Mouse (Mus musculus): ENCODE measurements around the gene Eya2. TPM values are rescaled to one million over a fixed set of nuclear protein-coding genes. Genes with fewer than 3 reads are reported as not detected.
A peak's percentile ranks its signal among the peaks of the same experiment; 100 is the strongest.

The Eya2 gene
- polyA plus RNA-seq, 1 experiment from 2014 or later: 41.9 TPM

DNA sequence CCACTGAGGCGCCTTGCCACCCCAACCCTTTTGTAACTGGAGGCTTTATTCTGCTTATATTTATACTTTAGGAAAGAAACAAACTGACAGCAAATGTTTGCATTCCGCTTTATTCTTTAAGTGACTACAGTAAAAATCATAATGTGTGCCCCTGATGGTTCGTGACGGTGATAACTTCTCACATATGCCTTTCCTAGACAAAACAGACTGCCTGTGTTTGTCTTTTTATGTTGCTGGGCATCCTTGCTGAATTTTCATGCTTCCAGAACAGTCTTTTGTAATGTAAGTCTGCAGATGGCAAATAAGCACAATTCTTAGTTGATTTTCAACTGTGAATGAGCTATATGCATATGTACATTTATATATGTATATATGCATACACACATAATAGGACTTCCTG, 61.7 kb downstream of the Eya2 start:
- 90% methylated on average over 4 of the region's 4 CpGs for WGBS
- Histone ChIP-seq H3K36me3 (replicated peaks) (no peaks in the 10 kb centered on the region), H3K4me3 (no peak overlapping the region), H3K27me3 (replicated peaks; ENCODE audit: low read depth, poor library complexity, severe bottlenecking) (no peaks in the 10 kb centered on the region), H3K4me1 (peaks cover 73% of the 10 kb centered on the region), H3K27ac (replicated peaks) (no peak overlapping the region), H3K9me3 (no peaks in the 10 kb centered on the region)
- no peak for DNase-seq (ENCODE audit: low spot score)

DNA sequence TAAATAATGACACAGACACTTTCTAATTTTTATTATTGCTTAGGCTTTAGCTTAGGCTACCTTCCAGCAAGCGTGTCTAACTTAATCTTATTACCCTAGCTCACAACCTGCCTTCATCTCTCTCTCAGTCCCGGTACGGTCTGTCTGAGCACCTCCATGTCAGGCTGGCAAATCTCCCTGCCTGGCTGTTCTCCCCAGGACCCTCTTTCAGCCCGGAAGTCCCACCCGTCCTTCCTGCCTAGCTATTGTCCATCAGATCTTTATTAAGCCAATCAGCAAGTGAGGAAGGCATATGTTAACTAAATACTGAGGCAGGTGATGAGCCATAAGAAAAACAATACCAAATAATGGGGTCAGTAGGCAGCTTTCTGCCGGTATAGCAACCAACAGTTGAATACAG, 62.1 kb downstream of the Eya2 start:
- no peak overlapping the region; the same call in 1 of the 2 replicates for H3K27ac ChIP-seq (replicated peaks)
- no peaks in the 10 kb centered on the region for H3K36me3 ChIP-seq (replicated peaks)
- DNase-seq (ENCODE audit: low spot score): no peak
- peaks cover 70% of the 10 kb centered on the region for H3K4me1 ChIP-seq
- H3K27me3 ChIP-seq (replicated peaks; ENCODE audit: low read depth, poor library complexity, severe bottlenecking): no peaks in the 10 kb centered on the region
- H3K4me3 ChIP-seq: no peak overlapping the region
- H3K9me3 ChIP-seq: no peaks in the 10 kb centered on the region
- 72% methylated on average over 6 of the region's 6 CpGs for WGBS

- 83% methylated on average over 5 of the region's 5 CpGs for WGBS
- H3K36me3 ChIP-seq (replicated peaks): no peaks in the 10 kb centered on the region
- H3K9me3 ChIP-seq: no peaks in the 10 kb centered on the region
- no peaks in the 10 kb centered on the region for H3K27me3 ChIP-seq (replicated peaks; ENCODE audit: low read depth, poor library complexity, severe bottlenecking)
- no peak overlapping the region for H3K27ac ChIP-seq (replicated peaks)
- no peak for DNase-seq (ENCODE audit: low spot score)
- no peak overlapping the region for H3K4me3 ChIP-seq
- H3K4me1 ChIP-seq: peaks cover 51% of the 10 kb centered on the region
These were observed 64.7 kb downstream of the Eya2 start for GRCm38 (mm10) chr2:165659552-165659951.

GRCm38 (mm10) chr2:165663266-165663665, 68.4 kb downstream of the Eya2 start:
- H3K4me3 ChIP-seq: no peak overlapping the region
- peaks cover 23% of the 10 kb centered on the region for H3K4me1 ChIP-seq
- WGBS: 92% methylated on average over 7 of the region's 7 CpGs
- no peak for DNase-seq (ENCODE audit: low spot score)
- no peaks in the 10 kb centered on the region for H3K27me3 ChIP-seq (replicated peaks; ENCODE audit: low read depth, poor library complexity, severe bottlenecking)
- H3K36me3 ChIP-seq (replicated peaks): peaks cover 11% of the 10 kb centered on the region
- H3K27ac ChIP-seq (replicated peaks): no peak overlapping the region
- H3K9me3 ChIP-seq: no peaks in the 10 kb centered on the region

DNA sequence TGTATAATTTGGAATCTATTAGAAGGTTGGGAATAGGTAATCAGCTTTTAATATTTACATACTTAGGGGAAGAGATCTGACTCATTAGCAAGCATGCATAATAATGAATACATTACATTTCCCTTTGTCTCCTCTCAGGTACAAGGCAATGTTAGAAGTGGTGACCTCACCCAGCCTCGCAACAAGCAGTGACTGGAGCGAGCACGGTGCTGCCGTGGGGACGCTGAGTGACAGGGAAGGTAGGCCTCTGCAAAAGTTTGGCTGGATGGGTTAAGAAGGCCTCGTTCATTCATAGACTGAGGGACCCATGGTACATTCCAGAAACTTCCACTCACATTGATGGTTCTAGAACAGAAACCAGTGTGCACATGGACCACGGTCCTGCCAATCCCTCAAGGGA, 69.8 kb downstream of the Eya2 start:
- whole genome bisulfite sequencing: 90% methylated on average over 7 of the region's 7 CpGs
- Histone ChIP-seq H3K27ac (replicated peaks) (no peak overlapping the region), H3K4me3 (no peak overlapping the region), H3K4me1 (peaks cover 17% of the 10 kb centered on the region), H3K36me3 (replicated peaks) (peaks cover 15% of the 10 kb centered on the region), H3K27me3 (replicated peaks; ENCODE audit: low read depth, poor library complexity, severe bottlenecking) (no peaks in the 10 kb centered on the region), H3K9me3 (no peaks in the 10 kb centered on the region)
- no peak for DNase-seq (ENCODE audit: low spot score)

GRCm38 (mm10) chr2:165665176-165665575, 70.3 kb downstream of the Eya2 start:
- H3K36me3 ChIP-seq (replicated peaks): peaks cover 15% of the 10 kb centered on the region
- DNase-seq (ENCODE audit: low spot score): no peak
- peaks cover 15% of the 10 kb centered on the region for H3K4me1 ChIP-seq
- no peak overlapping the region for H3K4me3 ChIP-seq
- no peaks in the 10 kb centered on the region for H3K27me3 ChIP-seq (replicated peaks; ENCODE audit: low read depth, poor library complexity, severe bottlenecking)
- H3K27ac ChIP-seq (replicated peaks): no peak overlapping the region
- 41% methylated on average over 5 of the region's 5 CpGs for WGBS
- H3K9me3 ChIP-seq: no peaks in the 10 kb centered on the region

DNA sequence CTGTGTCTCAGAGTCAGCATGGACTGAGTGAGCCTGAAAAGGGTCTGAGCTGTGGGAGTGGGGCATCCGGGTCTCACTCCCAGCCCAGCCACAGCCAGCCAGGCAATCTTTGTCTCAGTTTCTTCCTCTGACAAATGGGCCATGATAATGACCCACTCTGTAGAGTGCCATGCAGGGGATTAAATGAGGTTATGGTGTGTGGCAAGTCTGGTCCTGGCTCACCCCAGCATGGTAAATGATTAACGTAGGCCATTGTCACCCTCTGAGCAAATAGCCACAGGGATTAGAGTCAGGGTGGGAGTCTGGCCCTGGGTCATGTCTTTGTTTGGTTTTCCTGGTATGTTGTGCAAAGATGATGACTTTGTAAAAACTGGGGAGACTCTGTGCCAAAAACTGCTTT, 72.3 kb downstream of the Eya2 start:
- H3K27ac ChIP-seq (replicated peaks): no peak overlapping the region
- no peak for DNase-seq (ENCODE audit: low spot score)
- no peaks in the 10 kb centered on the region for H3K27me3 ChIP-seq (replicated peaks; ENCODE audit: low read depth, poor library complexity, severe bottlenecking)
- H3K4me1 ChIP-seq: peaks cover 15% of the 10 kb centered on the region
- H3K36me3 ChIP-seq (replicated peaks): peaks cover 16% of the 10 kb centered on the region
- H3K4me3 ChIP-seq: no peak overlapping the region
- 76% methylated on average over 2 of the region's 2 CpGs for WGBS
- H3K9me3 ChIP-seq: 0 out of 2 replicates have a peak, but pooled peaks cover under 1% of the 10 kb centered on the region

GRCm38 (mm10) chr2:165682719-165683118, 87.9 kb downstream of the Eya2 start:
- H3K27ac ChIP-seq (replicated peaks): 0 out of 2 replicates have a peak overlapping the region, but pooled peaks have one; percentile 44

GRCm38 (mm10) chr2:165687516-165687915, 92.7 kb downstream of the Eya2 start:
- Histone ChIP-seq H3K4me1 (peaks cover 7% of the 10 kb centered on the region), H3K4me3 (no peak overlapping the region), H3K36me3 (replicated peaks) (peaks cover 57% of the 10 kb centered on the region), H3K27ac (replicated peaks) (no peak overlapping the region), H3K9me3 (no peaks in the 10 kb centered on the region), H3K27me3 (replicated peaks; ENCODE audit: low read depth, poor library complexity, severe bottlenecking) (no peaks in the 10 kb centered on the region)
- DNase-seq (ENCODE audit: low spot score): peak; percentile 56
- 32% methylated on average over 8 of the region's 8 CpGs for WGBS

More at GRCm38 (mm10) chr2:165682719-165683118, 87.9 kb downstream of the Eya2 start:
- H3K36me3 ChIP-seq (replicated peaks): peaks cover 42% of the 10 kb centered on the region
- peaks cover 12% of the 10 kb centered on the region for H3K4me1 ChIP-seq
- 58% methylated on average over 6 of the region's 6 CpGs for WGBS
- no peaks in the 10 kb centered on the region for H3K27me3 ChIP-seq (replicated peaks; ENCODE audit: low read depth, poor library complexity, severe bottlenecking)
- no peak overlapping the region for H3K4me3 ChIP-seq
- DNase-seq (ENCODE audit: low spot score): no peak
- no peaks in the 10 kb centered on the region for H3K9me3 ChIP-seq

- Histone ChIP-seq H3K9me3 (no peaks in the 10 kb centered on the region), H3K27ac (replicated peaks) (no peak overlapping the region), H3K27me3 (replicated peaks; ENCODE audit: low read depth, poor library complexity, severe bottlenecking) (no peaks in the 10 kb centered on the region), H3K4me1 (no peaks in the 10 kb centered on the region), H3K4me3 (no peak overlapping the region), H3K36me3 (replicated peaks) (peaks cover 49% of the 10 kb centered on the region)
- no peak for DNase-seq (ENCODE audit: low spot score)
- WGBS: 92% methylated on average over 4 of the region's 4 CpGs
These were observed 94.1 kb downstream of the Eya2 start for GRCm38 (mm10) chr2:165688896-165689295.

DNA sequence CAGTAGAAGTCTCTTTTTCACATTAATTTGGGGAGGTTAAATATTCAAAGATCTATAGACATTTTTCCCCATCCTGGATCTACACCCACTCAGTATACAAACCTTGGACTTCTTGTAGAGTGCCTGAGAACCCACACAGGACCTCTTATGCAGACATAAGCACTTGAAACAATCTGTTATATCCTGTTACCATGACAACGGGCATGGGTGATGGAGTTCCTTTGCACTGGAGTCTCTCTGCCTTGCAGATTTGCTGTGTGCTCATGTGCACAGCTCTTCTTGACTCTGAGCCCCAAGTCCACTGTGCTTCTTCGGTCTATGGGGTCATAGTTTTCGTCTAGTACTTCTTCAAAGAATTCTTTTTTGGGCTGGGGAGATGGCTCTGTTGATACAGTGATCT, 96.2 kb downstream of the Eya2 start:
- Histone ChIP-seq H3K27me3 (replicated peaks; ENCODE audit: low read depth, poor library complexity, severe bottlenecking) (no peaks in the 10 kb centered on the region), H3K4me3 (no peak overlapping the region), H3K27ac (replicated peaks) (no peak overlapping the region), H3K36me3 (replicated peaks) (peaks cover 28% of the 10 kb centered on the region), H3K9me3 (no peaks in the 10 kb centered on the region), H3K4me1 (no peaks in the 10 kb centered on the region)
- DNase-seq (ENCODE audit: low spot score): no peak
- WGBS: 84% methylated on average over 3 of the region's 3 CpGs

- Histone ChIP-seq H3K4me3 (no peak overlapping the region), H3K4me1 (peaks cover 5% of the 10 kb centered on the region; the same call in 1 of the 2 replicates), H3K27ac (replicated peaks) (no peak overlapping the region), H3K36me3 (replicated peaks) (peaks cover 17% of the 10 kb centered on the region), H3K9me3 (no peaks in the 10 kb centered on the region), H3K27me3 (replicated peaks; ENCODE audit: low read depth, poor library complexity, severe bottlenecking) (0 out of 2 replicates have a peak, but pooled peaks cover 9% of the 10 kb centered on the region)
- no peak for DNase-seq (ENCODE audit: low spot score)
- WGBS: 76% methylated on average over 4 of the region's 4 CpGs
These were observed 98.3 kb downstream of the Eya2 start for GRCm38 (mm10) chr2:165692944-165693660.

- H3K27ac ChIP-seq (replicated peaks): no peak overlapping the region
- no peaks in the 10 kb centered on the region for H3K9me3 ChIP-seq
- 0 out of 2 replicates have a peak, but pooled peaks cover 9% of the 10 kb centered on the region for H3K27me3 ChIP-seq (replicated peaks; ENCODE audit: low read depth, poor library complexity, severe bottlenecking)
- peaks cover 8% of the 10 kb centered on the region for H3K4me1 ChIP-seq
- H3K4me3 ChIP-seq: no peak overlapping the region
- 89% methylated on average over 6 of the region's 6 CpGs for WGBS
- peaks cover 3% of the 10 kb centered on the region for H3K36me3 ChIP-seq (replicated peaks)
- DNase-seq (ENCODE audit: low spot score): no peak
These were observed 99.9 kb downstream of the Eya2 start for GRCm38 (mm10) chr2:165694767-165695166.
